Mouse (Mus musculus) neutrophil, adult 59 days (primary cell): ENCODE data around the gene Morf4l1. TPM values are rescaled to one million over a fixed set of nuclear protein-coding genes. Genes with fewer than 3 reads are reported as not detected.

Source experiments
- total RNA-seq, 2 experiments: library from RNA; stranded (reverse); gene quantifications; 1 replicate in 1 of 2; 2 replicates in 1 of 2; pipeline ENCODE4 v1.2.4; 2023

Morf4l1 gene
- 100 to 1,000 TPM; 248 to 272 TPM for total RNA-seq

DNA sequence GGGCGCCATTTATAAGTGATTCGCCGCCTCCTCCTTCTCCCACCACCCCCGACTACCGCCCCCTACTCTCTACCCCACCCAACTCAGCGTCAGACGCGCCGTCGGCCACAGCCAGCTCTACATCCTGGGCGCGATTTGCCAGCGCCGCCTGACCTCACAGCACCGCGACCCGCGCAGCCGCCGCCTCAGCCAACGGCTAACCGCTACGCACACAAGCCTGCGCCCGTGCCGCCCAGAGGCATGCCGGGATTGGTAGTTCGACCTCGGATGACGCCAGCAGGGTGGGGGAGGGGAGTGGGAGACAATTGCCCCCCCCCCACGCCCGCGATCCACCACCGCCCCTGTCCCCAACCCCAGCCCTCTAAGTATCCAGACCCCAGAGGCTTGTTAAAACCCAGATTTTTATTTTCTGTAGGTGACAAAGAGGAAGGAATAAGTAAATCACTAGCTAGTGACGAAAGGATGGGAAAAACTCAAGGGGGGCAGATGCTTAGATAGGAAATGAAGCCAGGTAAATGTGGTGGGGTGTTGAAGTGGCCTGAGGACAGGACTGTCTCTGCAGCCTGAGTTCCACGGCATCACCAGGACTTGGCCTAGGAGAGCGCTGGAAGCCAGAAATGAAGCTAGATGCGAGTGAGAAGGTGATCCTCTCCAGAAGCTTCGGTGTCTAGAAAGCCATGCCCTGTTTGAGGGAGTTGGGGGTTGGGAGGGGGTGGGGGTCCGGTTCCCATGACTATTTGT lies at the start of gene Morf4l1:
Gene Morf4l1 (minus strand): TSS at position 208 of the 741 bp plus-strand sequence.

GRCm38 (mm10) chr9:90162926-90163748 lies 48.6 kb upstream of the Morf4l1 start, which contains the start of gene Adamts7:
Gene Adamts7 (plus strand): TSS chr9:90163069.

GRCm38 (mm10) chr9:90053852-90054251 lies 60.7 kb downstream of the Morf4l1 start, which contains the start of gene Ctsh:
Gene Ctsh (plus strand): TSS chr9:90054152.

Other genes with a start within 250 kb of the Morf4l1 start
- gene Rasgrf1, start 204.9 kb downstream of the Morf4l1 start, total RNA-seq = not detected
- gene Ctsh, start 60.6 kb downstream of the Morf4l1 start, total RNA-seq = 100 to 1,000 TPM; 273 to 359 TPM
- gene Adamts7, start 48.3 kb upstream of the Morf4l1 start, total RNA-seq = 1 to 10 TPM; 2.1 to 3.9 TPM
- gene Tbc1d2b, start 156.0 kb upstream of the Morf4l1 start, total RNA-seq = 10 to 100 TPM; 82.7 to 85.0 TPM